In the genomic region with DNA sequence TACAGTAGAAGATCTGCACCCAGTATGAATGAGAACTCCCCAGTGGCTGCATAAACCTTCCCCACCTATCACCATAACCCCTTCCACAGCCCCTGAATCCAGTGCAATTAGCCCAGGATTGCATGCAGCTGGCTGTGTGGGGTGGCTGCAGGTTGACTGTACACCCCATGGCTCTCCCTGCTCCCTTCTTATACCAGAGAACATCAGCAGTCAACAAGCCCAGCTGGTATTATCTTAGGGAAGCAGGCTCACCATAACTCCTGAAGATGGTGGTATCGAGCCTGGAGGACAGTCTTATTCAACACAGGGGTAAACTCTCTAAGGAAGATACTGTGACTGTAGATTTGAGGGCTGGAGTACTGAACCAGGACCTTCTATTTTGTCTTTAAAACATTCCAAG, we compare ENCODE assay signal across 27 mouse cellular contexts. TPM values are rescaled to one million over a fixed set of nuclear protein-coding genes. Genes with fewer than 3 reads are reported as not detected.
A peak's percentile ranks its signal among the peaks of the same experiment; 100 is the strongest.
DNase-seq lines count a peak whose midpoint lies in the region; ATAC-seq lines count a peak whose summit lies in the region.
"Had no signal": no experiment of that assay in that cellular context is flagged by ENCODE, and none has a peak within 500 bp of the region (broad histone marks: within the 10 kb centered on the region; RNA-seq: fewer than 3 reads in every experiment).

No protein-coding gene starts in this region.

- WGBS in heart, embryonic 10.5 days, result 88% methylated on average over 1 of the region's 1 CpGs
- WGBS in liver, embryonic 12.5 days (ENCODE audit: insufficient replicate concordance), result 41% methylated on average over 1 of the region's 1 CpGs
- WGBS in limb, embryonic 10.5 days, result 90% methylated on average over 1 of the region's 1 CpGs
- WGBS in kidney, embryonic 14.5 days, result 90% methylated on average over 1 of the region's 1 CpGs

- H3K9me3 ChIP-seq in heart, embryonic 10.5 days, result no peaks in the 10 kb centered on the region
- H3K9me3 ChIP-seq in liver, embryonic 12.5 days (replicated peaks), result no peaks in the 10 kb centered on the region
- no peaks in the 10 kb centered on the region for H3K9me3 ChIP-seq in limb, embryonic 10.5 days (replicated peaks)
- H3K9me3 ChIP-seq in kidney, embryonic 14.5 days (ENCODE audit: control insufficient read depth, low read length), result no peaks in the 10 kb centered on the region
- H3K9me3 ChIP-seq: embryonic facial prominence, embryonic 12.5 days; forebrain, embryonic 15.5 days; heart, embryonic 13.5 days; hindbrain, embryonic 15.5 days had no signal

- no peak overlapping the region for H3K27ac ChIP-seq in heart, embryonic 10.5 days
- no peak overlapping the region for H3K27ac ChIP-seq in liver, embryonic 12.5 days
- no peak overlapping the region for H3K27ac ChIP-seq in limb, embryonic 10.5 days
- no peak overlapping the region for H3K27ac ChIP-seq in kidney, embryonic 14.5 days (ENCODE audit: low read depth, low read length)
- H3K27ac ChIP-seq: embryonic facial prominence, embryonic 12.5 days; forebrain, embryonic 15.5 days; heart, embryonic 13.5 days; hindbrain, embryonic 15.5 days had no signal

- peak; percentile 65 for ATAC-seq in liver, embryonic 12.5 days
- peak; percentile 19 for ATAC-seq in megakaryocyte, adult 5-6 weeks (ENCODE audit: poor library complexity, severe bottlenecking)
- peak; percentile 13; the same call in 1 of the 2 replicates for ATAC-seq in neutrophil, adult 5-6 weeks (ENCODE audit: extremely low read depth, insufficient number of reproducible peaks, low FRiP score, poor library complexity, severe bottlenecking)
- ATAC-seq in kidney, embryonic 14.5 days (ENCODE audit: low FRiP score, low TSS enrichment), result no peak
- ATAC-seq: CD4-positive, CD25-positive, alpha-beta regulatory T cell, adult 4 months; forebrain, embryonic 15.5 days had no signal

- H3K27me3 ChIP-seq in heart, embryonic 10.5 days (ENCODE audit: insufficient read depth, poor library complexity, severe bottlenecking), result no peaks in the 10 kb centered on the region
- H3K27me3 ChIP-seq in liver, embryonic 12.5 days (replicated peaks), result no peaks in the 10 kb centered on the region
- no peaks in the 10 kb centered on the region for H3K27me3 ChIP-seq in limb, embryonic 10.5 days (ENCODE audit: low read depth, poor library complexity, severe bottlenecking)
- H3K27me3 ChIP-seq in kidney, embryonic 14.5 days (ENCODE audit: control insufficient read depth, insufficient read depth, low read length), result no peaks in the 10 kb centered on the region
- H3K27me3 ChIP-seq: embryonic facial prominence, embryonic 12.5 days; forebrain, embryonic 15.5 days; heart, embryonic 13.5 days; hindbrain, embryonic 15.5 days had no signal

- H3K36me3 ChIP-seq in heart, embryonic 10.5 days, result no peaks in the 10 kb centered on the region
- no peaks in the 10 kb centered on the region for H3K36me3 ChIP-seq in liver, embryonic 12.5 days
- H3K36me3 ChIP-seq in limb, embryonic 10.5 days, result no peaks in the 10 kb centered on the region
- H3K36me3 ChIP-seq in kidney, embryonic 14.5 days (ENCODE audit: control insufficient read depth, insufficient read depth, low read length), result no peaks in the 10 kb centered on the region
- H3K36me3 ChIP-seq: embryonic facial prominence, embryonic 12.5 days; forebrain, embryonic 15.5 days; G1E; heart, embryonic 13.5 days; hindbrain, embryonic 15.5 days had no signal

- no peak overlapping the region for H3K9ac ChIP-seq in liver, embryonic 12.5 days
- H3K9ac ChIP-seq in kidney, embryonic 14.5 days (ENCODE audit: low read depth, low read length), result no peak overlapping the region
- H3K9ac ChIP-seq: embryonic facial prominence, embryonic 12.5 days; forebrain, embryonic 15.5 days; heart, embryonic 13.5 days; hindbrain, embryonic 15.5 days had no signal

- peak; percentile 80 for DNase-seq in heart, adult 11 months
- no peak for DNase-seq in heart, embryonic 10.5 days (ENCODE audit: low spot score)
- no peak for DNase-seq in limb, embryonic 10.5 days (ENCODE audit: low spot score)
- DNase-seq in adipocyte (ENCODE audit: low spot score), result no peak
- DNase-seq: adrenal gland, postnatal 14 days; B cell, adult 2 months; cerebellum, adult 2 months; cerebellum, postnatal 10 days; gastrocnemius, postnatal 36 days; heart, postnatal 36 days had no signal

- no peaks in the 10 kb centered on the region for H3K4me1 ChIP-seq in heart, embryonic 10.5 days
- peaks cover 17% of the 10 kb centered on the region; the same call in 1 of the 2 replicates for H3K4me1 ChIP-seq in liver, embryonic 12.5 days
- H3K4me1 ChIP-seq in limb, embryonic 10.5 days, result 0 out of 2 replicates have a peak, but pooled peaks cover 3% of the 10 kb centered on the region
- H3K4me1 ChIP-seq in kidney, embryonic 14.5 days (ENCODE audit: control insufficient read depth, insufficient read depth, low read length), result no peaks in the 10 kb centered on the region
- H3K4me1 ChIP-seq: embryonic facial prominence, embryonic 12.5 days; forebrain, embryonic 15.5 days; heart, embryonic 13.5 days; hindbrain, embryonic 15.5 days had no signal

- H3K4me3 ChIP-seq in heart, embryonic 10.5 days, result no peak overlapping the region
- H3K4me3 ChIP-seq in liver, embryonic 12.5 days, result no peak overlapping the region
- no peak overlapping the region for H3K4me3 ChIP-seq in limb, embryonic 10.5 days
- H3K4me3 ChIP-seq in kidney, embryonic 14.5 days (ENCODE audit: low read length), result no peak overlapping the region
- H3K4me3 ChIP-seq: embryonic facial prominence, embryonic 12.5 days; forebrain, embryonic 15.5 days; heart, embryonic 13.5 days; hindbrain, embryonic 15.5 days had no signal

- H3K4me2 ChIP-seq in liver, embryonic 12.5 days, result no peak overlapping the region
- H3K4me2 ChIP-seq in kidney, embryonic 14.5 days (replicated peaks; ENCODE audit: low read depth, low read length), result no peak overlapping the region
- H3K4me2 ChIP-seq: embryonic facial prominence, embryonic 12.5 days; forebrain, embryonic 15.5 days; heart, embryonic 13.5 days; hindbrain, embryonic 15.5 days had no signal

RNA-seq across cellular contexts. Expression of a gene that starts 12.1 kb away (rescaled TPM):
- not detected in 2 replicates for polyA plus RNA-seq in heart, embryonic 10.5 days (2016; fragmentation: Nextera tagmentation; extraction: Ambion mirVana)
- polyA plus RNA-seq in liver, embryonic 12.5 days (2016; fragmentation: Nextera tagmentation; extraction: Ambion mirVana), result not detected in 2 replicates
- total RNA-seq in megakaryocyte, adult 5-6 weeks (2015), result not detected in 2 replicates
- total RNA-seq in megakaryocyte, adult 5-6 weeks (2017), result not detected in 2 replicates
- not detected in 2 replicates for total RNA-seq in neutrophil, adult 5-6 weeks (2017)
- polyA plus RNA-seq in limb, embryonic 10.5 days (2016; fragmentation: Nextera tagmentation; extraction: Ambion mirVana), result not detected in 2 replicates
- not detected in 2 replicates for polyA plus RNA-seq in kidney, embryonic 14.5 days (2014; fragmentation: Nextera tagmentation; extraction: Ambion mirVana)
- total RNA-seq: adrenal gland, adult 18-20 months; adrenal gland, postnatal 14 days; G1E; gastrocnemius, adult 8-10 months; gastrocnemius, postnatal 36 days; heart, adult 8-10 months; heart, postnatal 36 days had no signal
- polyA plus RNA-seq: CD4-positive, CD25-positive, alpha-beta regulatory T cell, adult 4 months; cerebellum, adult 2 months; cortical plate, adult 2 months; embryonic facial prominence, embryonic 12.5 days; forebrain, embryonic 11.5 days; forebrain, embryonic 15.5 days; G1E; heart, embryonic 13.5 days; heart, postnatal 0 days; hindbrain, embryonic 11.5 days; hindbrain, embryonic 15.5 days had no signal
